Mouse (Mus musculus) limb, embryonic 11.5 days (tissue): ENCODE measurements around the gene Krt31. TPM values are rescaled to one million over a fixed set of nuclear protein-coding genes. Genes with fewer than 3 reads are reported as not detected.

ENCODE experiments used
- polyA plus RNA-seq: library from polyadenylated mRNA; unstranded; fragments of >200 nt; fragmentation: Nextera tagmentation; extraction: Ambion mirVana; gene quantifications from 2 replicates; pipeline ENCODE4 v1.2.1, GENCODE M21; 2014

Gene Krt31
- polyA plus RNA-seq, 1 experiment from 2014 or later, result not detected

Other genes starting within 250 kb of the Krt31 start
- gene Gm11554, start 246.1 kb downstream of the Krt31 start, polyA plus RNA-seq, result not detected in 2 replicates
- not detected in 2 replicates for gene Krtap4-13, start 240.7 kb downstream of the Krt31 start, polyA plus RNA-seq
- gene Gm11564, start 234.9 kb downstream of the Krt31 start, polyA plus RNA-seq, result not detected in 2 replicates
- gene 2300003K06Rik, start 212.5 kb downstream of the Krt31 start, polyA plus RNA-seq, result not detected in 2 replicates
- gene Krtap4-16, start 198.9 kb downstream of the Krt31 start, polyA plus RNA-seq, result not detected in 2 replicates
- not detected in 2 replicates for gene Gm11568, start 192.6 kb downstream of the Krt31 start, polyA plus RNA-seq
- not detected in 2 replicates for gene Gm11559, start 186.1 kb downstream of the Krt31 start, polyA plus RNA-seq
- gene Krtap9-1, start 177.2 kb downstream of the Krt31 start, polyA plus RNA-seq, result not detected in 2 replicates
- gene Gm11567, start 171.4 kb downstream of the Krt31 start, polyA plus RNA-seq, result not detected in 2 replicates
- not detected in 2 replicates for gene Krtap31-1, start 142.6 kb downstream of the Krt31 start, polyA plus RNA-seq
- gene Gm11565, start 135.8 kb downstream of the Krt31 start, polyA plus RNA-seq, result not detected in 2 replicates
- gene Krtap31-2, start 114.3 kb downstream of the Krt31 start, polyA plus RNA-seq, result not detected in 2 replicates
- not detected in 2 replicates for gene Krtap9-5, start 102.1 kb downstream of the Krt31 start, polyA plus RNA-seq
- gene Krtap29-1, start 71.5 kb downstream of the Krt31 start, polyA plus RNA-seq, result not detected in 2 replicates
- not detected in 2 replicates for gene Krtap16-1, start 64.0 kb downstream of the Krt31 start, polyA plus RNA-seq
- gene Krtap17-1, start 56.6 kb downstream of the Krt31 start, polyA plus RNA-seq, result 0.48 and 1.0 TPM in 2 replicates
- gene Krt33a, start 34.3 kb downstream of the Krt31 start, polyA plus RNA-seq, result not detected in 2 replicates
- 0.15 and 0.16 TPM in 2 replicates for gene Krt33b, start 20.7 kb downstream of the Krt31 start, polyA plus RNA-seq
- gene Krt34, start 9.0 kb downstream of the Krt31 start, polyA plus RNA-seq, result not detected in 2 replicates
- not detected in 2 replicates for gene Krt32, start 37.7 kb upstream of the Krt31 start, polyA plus RNA-seq
- gene Krt35, start 45.7 kb upstream of the Krt31 start, polyA plus RNA-seq, result 0.11 TPM in 1 of 2 replicates, not detected in the other
- 0.08 and 0.11 TPM in 2 replicates for gene Krt36, start 55.1 kb upstream of the Krt31 start, polyA plus RNA-seq
- not detected in 2 replicates for gene Krt13, start 71.0 kb upstream of the Krt31 start, polyA plus RNA-seq
- gene Krt15, start 85.4 kb upstream of the Krt31 start, polyA plus RNA-seq, result 3.4 and 6.7 TPM in 2 replicates
- gene Krt19, start 98.1 kb upstream of the Krt31 start, polyA plus RNA-seq, result 6.4 and 8.0 TPM in 2 replicates
- 0.07 and 0.09 TPM in 2 replicates for gene Krt9, start 142.7 kb upstream of the Krt31 start, polyA plus RNA-seq
- 47.5 and 49.6 TPM in 2 replicates for gene Krt14, start 157.0 kb upstream of the Krt31 start, polyA plus RNA-seq
- gene Krt16, start 198.4 kb upstream of the Krt31 start, polyA plus RNA-seq, result not detected in 2 replicates
- 11.2 and 11.6 TPM in 2 replicates for gene Krt17, start 210.5 kb upstream of the Krt31 start, polyA plus RNA-seq
- 0.09 and 0.26 TPM in 2 replicates for gene Krt42, start 219.3 kb upstream of the Krt31 start, polyA plus RNA-seq